Mouse (Mus musculus) hematopoietic stem cell, adult 5-6 weeks (primary cell): ENCODE measurements at regions not wholly inside any gene's neighbourhood (a gene's known extent, or its start where the extent isn't known, plus 50 kb on each side); places are given as distances from the start of the nearest gene placed in this dataset.
A peak's percentile ranks its signal among the peaks of the same experiment; 100 is the strongest.
"Not testable (repeated sequence)": the region's sequence is repeated elsewhere in the genome, so short reads cannot be mapped to it uniquely, and the experiment has no call there.

Experiments
- ATAC-seq, 2 experiments: fragments of 125-278 bp in 1 of 2; replicated peaks in 1 of 2; 2 replicates each; pipeline ENCODE4 v1.8.0; 2016 to 2017; ENCODE audit warnings: inconsistent platforms in 2 of 2, mild to moderate bottlenecking in 2 of 2, moderate number of reproducible peaks in 2 of 2, low read depth in 1 of 2, moderate TSS enrichment in 1 of 2; ENCODE audit not compliant: low FRiP score in 2 of 2, poor library complexity in 2 of 2, severe bottlenecking in 2 of 2, insufficient read depth in 1 of 2, low TSS enrichment in 1 of 2

DNA sequence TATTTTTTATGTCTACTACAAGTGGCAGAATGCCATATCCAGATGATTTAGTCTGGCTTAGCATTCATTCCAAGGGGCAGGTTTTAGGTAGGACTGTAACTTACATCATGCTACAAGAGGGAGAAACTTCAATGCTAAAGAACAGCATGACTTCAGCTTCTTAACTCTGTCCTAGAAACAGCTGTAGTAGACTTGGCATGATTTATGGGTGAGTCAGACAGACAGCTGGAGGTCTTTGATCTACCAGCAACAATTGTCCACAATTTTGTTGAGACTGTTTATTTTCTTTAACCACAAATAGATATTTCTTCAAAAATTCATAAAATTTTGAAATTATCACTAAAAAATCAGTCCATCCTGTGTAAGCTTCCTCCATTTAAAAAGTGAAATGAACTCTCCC is 781.7 kb upstream of the Man1a start:
- ATAC-seq: no peak

DNA sequence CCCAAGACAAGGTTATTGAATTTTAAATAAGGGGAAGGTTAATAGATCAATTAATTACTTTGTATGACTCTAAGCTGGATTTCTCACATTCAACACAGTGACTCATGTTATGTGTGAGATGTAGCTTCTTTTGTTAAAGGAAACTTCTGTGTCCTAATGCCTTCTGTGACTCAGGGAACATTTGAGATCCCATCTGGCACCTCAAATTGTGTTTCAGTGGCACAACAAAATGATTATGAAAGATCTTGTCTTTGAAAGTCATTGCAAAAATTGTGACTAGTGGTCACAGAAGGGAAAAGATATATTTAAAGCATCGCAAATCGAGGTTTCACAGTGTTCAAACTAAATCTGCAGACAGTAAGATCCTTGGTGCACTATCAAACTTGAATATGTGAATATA is 765.2 kb upstream of the Man1a start:
- ATAC-seq: no peak

DNA sequence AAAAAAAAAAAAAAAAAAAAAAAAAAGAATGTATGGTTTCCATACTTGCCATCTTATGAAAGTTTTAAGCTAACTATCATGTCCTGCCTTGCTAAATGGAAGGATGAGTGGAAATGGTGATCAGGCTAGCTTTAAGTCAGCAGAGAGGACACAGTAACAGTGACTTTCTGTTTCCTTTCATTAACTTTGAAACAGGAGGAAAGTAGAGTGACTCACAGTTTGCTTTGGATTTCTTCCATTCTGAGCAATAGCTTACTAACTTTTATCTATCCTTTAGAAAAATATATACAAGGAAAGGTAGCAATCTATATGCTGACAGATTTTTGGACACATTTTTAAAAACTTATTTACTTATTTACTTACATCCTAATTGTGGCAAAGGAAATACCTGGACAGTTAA is 762.6 kb upstream of the Man1a start:
- no peak for ATAC-seq

DNA sequence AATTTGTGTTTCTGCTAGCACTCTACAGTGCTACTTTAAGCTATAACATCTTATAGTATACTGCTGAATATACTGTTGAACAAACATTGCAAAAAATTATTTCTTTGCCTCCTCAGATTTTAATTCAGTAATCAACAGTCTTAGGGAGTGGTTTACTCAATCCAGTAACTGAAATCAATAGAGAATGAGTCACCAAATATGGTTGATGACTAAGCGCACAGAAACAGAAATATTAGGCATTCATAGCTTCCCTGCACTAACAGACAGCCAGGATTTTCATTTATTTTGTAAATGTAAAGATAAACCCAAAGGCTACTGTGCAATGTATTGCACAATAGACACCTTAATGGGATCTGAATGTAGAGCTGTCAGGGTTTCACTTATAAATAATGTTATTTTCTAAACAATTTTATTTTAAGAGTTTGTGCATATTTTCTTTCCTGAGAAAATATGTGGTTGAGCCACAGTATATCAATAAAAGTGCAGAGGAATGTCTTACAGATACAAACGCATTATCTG is 738.3 kb upstream of the Man1a start:
- ATAC-seq: no peak

DNA sequence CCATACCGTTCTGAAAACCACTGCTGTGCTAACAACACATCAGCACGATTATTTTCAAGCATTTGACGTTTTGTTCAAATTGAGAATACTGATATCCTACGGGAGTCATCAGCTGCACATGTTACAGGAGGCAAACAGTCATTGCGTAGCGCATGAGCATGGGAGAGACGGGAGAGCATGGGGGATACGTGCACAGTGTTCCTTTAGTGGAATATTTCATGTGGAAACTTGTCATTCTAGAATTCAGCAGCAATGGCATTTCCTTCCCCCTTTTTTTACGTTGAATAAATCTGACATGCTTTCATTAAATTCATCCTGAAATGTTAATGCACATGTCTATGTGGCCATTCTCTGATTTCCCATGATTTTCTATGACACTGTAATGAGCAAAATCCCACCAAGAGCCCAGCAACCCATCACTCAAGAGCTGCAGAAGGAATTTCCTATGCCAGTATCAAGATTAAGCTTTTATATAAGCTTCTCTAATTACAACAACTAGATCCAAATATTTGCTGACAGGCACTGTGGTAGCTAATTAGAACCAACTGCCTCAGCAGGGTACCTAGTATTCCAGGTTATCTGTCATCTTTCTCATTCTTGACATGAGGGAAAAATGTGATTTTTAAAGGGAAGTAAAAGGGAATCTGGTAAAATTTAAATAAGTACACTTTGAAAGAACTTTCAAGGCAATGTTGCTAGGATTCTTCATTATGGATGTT is 723.2 kb upstream of the Man1a start:
- no peak for ATAC-seq

DNA sequence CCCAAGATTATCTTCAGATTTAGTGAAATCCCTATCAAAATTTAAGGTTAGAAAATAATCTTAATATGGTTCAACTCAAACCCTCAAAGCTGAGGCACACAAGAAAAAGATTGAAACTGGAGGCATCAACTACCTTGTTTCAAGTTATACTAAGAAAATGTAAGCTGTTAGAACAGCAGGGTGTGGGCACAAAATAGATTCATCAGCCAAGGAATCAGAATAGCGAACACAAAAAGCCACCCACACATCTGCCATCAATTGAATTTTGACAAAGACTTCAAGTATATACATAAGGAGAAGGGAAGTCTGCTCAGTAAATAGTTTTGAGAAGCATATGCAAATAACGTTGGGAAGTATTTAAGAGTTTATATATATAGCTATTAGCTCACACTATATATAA is 720.9 kb upstream of the Man1a start:
- no peak for ATAC-seq

DNA sequence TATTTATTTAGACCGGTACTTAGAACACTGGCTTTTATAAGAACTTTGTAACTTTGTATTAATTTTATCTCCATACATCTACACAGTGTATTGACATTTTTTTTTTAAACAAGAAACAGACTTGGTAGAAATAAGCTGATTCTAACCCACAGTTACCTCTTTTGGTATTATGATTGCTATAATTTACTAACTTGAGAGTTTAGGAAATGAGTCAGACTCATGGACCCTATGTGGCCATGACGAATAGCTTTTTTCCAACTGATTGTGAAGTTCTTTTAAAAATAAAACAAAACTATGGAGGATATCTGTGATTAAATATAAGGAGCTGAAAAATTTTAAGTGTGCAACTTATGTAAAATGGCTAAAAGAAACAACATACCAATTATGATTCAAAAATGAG is 684.7 kb upstream of the Man1a start:
- peak in 1 of 2 experiments; percentile 51; a peak in 2 of 4 replicates for ATAC-seq

DNA sequence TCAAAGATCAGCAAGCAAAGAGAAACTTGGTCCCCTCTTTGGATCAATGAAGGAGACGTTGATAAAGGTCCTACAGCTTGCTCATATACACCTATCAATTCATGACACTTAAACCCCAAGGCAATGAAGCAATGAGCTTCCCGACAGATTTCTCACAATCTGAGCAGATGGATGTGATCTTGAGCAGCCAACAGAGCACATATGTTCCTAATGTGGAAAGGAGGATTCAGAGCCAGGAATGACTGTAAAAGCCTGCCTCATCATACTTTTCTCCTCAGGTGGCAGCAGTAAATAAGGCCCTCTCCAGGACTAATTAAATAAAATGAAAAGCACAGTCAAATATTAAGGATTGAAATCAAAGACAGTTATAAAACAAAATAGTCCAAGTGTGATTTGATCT is 672.8 kb upstream of the Man1a start:
- ATAC-seq: no peak

DNA sequence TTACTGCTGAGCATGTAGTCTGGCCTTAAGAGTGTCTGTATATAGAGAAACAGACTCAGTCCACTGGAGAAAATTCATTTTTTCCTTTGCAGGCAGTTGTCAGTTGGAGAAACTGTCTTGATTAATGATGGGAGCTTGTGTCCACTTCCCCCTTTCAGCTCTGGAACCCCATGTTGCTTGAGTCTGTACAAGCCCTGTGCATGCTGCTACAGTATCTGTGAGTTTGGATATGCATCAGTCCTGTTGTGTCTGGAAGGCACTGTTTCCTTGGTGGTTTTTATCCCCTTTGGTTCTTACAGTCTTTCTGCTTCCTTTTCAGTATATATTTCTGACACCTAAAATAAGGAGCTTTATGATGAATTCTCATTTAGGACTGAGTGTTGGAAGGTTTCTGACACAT is 660.7 kb upstream of the Man1a start:
- ATAC-seq: peak; percentile 53 to 62; a peak in 3 of 4 replicates

DNA sequence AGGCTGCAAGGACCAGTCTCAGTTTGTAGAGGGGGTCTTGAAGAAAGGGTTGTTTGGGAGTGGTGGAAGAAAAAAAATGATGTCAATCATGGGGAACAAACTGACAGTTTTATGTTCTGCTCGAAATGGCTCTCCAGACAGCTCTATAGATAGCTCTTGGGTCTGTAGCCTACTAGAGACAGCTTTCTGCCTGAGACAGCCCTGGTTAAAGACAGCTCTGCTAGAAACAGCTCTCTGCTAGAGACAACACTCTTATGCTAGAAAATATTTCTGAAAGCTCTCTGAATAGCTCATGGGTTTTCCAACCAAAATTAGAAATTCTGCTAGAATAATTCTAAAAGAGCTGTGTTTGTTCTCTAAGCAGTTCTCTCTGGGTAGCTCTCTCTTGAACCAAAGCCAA is 636.3 kb upstream of the Man1a start:
- ATAC-seq: no peak

DNA sequence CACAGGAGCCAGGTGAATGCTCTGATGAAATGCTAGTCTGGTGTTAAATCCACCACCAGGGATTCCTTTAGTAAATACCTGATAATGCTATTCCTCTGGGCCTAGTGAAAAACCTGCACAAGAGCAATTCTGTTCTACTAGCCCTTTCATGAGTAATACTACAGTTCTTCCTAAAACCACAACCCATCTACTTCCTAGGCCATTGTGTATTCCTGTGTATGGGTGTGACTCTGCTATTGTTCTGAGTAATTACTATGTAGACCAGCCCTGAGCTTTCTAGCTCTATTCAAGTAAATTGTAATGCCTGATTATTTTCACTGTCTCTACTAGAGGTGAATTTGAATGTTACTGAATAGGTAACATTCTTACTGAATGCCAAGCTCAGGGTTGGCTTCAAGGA is 591.4 kb upstream of the Man1a start:
- not testable (repeated sequence) for ATAC-seq
